Mouse (Mus musculus): ENCODE results near the gene Rasgrf1. TPM values are rescaled to one million over a fixed set of nuclear protein-coding genes. Genes with fewer than 3 reads are reported as not detected.

Gene Rasgrf1
- polyA plus RNA-seq, 1 experiment from 2014 or later, result 0.15 TPM

DNA sequence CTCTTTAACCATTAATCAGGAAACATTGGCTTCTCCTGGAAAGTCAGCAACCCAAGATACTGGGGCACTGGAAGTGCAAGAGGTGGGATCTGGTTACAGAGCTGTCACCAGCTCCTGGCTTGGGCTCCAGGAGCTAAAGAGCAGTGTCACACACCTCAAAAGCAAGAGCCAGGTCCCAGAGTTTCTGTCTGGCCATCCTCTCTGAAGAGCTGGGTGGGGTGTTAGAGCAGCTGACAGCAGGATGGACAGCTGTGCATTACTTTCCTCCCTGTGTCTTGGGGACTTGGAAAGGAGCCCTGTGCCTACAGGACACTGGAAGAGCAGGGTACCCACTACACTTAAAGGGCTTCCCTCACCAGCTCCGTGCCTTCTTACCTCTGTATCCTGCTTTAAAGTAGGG lies 72.5 kb downstream of the Rasgrf1 start:
- 89% methylated on average over 1 of the region's 1 CpGs for WGBS
- H3K27ac ChIP-seq (ENCODE audit: low read depth, low read length), result no peak overlapping the region

DNA sequence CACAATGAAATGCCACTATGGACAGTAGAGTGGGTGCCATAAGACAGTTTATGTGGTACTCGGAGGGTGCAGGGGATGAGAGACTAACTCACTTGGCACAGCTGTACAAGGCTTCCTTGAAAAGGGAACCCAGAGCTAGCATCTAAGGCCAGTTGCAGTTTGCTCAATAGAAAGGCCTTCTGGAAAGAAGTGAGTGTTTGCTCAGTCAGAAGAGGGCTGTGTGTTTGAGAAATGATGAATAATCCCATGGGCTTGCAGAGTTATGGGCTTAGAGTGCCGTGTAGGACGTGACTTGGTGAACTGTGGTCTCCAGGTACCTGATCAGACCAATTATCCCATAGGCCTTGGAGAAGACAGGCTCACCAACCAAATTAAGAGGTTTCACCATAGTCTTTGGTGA lies 78.3 kb downstream of the Rasgrf1 start:
- H3K9me3 ChIP-seq (ENCODE audit: control insufficient read depth, low read length), result no peaks in the 10 kb centered on the region
- no peak overlapping the region for H3K9ac ChIP-seq (ENCODE audit: low read depth, low read length)
- no peaks in the 10 kb centered on the region for H3K36me3 ChIP-seq (ENCODE audit: control insufficient read depth, insufficient read depth, low read length)
- ATAC-seq (ENCODE audit: low FRiP score) (no peak), DNase-seq (ENCODE audit: low spot score) (no peak)
- no peak overlapping the region for H3K4me2 ChIP-seq (replicated peaks; ENCODE audit: low read depth, low read length)
- no peak overlapping the region for H3K4me3 ChIP-seq (ENCODE audit: low read depth, low read length)
- WGBS, result 90% methylated on average over 3 of the region's 3 CpGs
- H3K27ac ChIP-seq (ENCODE audit: low read depth, low read length), result no peak overlapping the region
- no peaks in the 10 kb centered on the region for H3K4me1 ChIP-seq (replicated peaks; ENCODE audit: control insufficient read depth, insufficient read depth, low read length)
- H3K27me3 ChIP-seq (ENCODE audit: control insufficient read depth, insufficient read depth, low read length), result no peaks in the 10 kb centered on the region

More for the DNA sequence above, 72.5 kb downstream of the Rasgrf1 start:
- Histone ChIP-seq H3K27me3 (ENCODE audit: control insufficient read depth, insufficient read depth, low read length) (no peaks in the 10 kb centered on the region), H3K4me3 (ENCODE audit: low read depth, low read length) (no peak overlapping the region), H3K9ac (ENCODE audit: low read depth, low read length) (no peak overlapping the region), H3K4me1 (replicated peaks; ENCODE audit: control insufficient read depth, insufficient read depth, low read length) (no peaks in the 10 kb centered on the region), H3K4me2 (replicated peaks; ENCODE audit: low read depth, low read length) (no peak overlapping the region), H3K9me3 (ENCODE audit: control insufficient read depth, low read length) (no peaks in the 10 kb centered on the region), H3K36me3 (ENCODE audit: control insufficient read depth, insufficient read depth, low read length) (no peaks in the 10 kb centered on the region)
- DNase-seq (ENCODE audit: low spot score), result no peak
- no peak for ATAC-seq (ENCODE audit: low FRiP score)

DNA sequence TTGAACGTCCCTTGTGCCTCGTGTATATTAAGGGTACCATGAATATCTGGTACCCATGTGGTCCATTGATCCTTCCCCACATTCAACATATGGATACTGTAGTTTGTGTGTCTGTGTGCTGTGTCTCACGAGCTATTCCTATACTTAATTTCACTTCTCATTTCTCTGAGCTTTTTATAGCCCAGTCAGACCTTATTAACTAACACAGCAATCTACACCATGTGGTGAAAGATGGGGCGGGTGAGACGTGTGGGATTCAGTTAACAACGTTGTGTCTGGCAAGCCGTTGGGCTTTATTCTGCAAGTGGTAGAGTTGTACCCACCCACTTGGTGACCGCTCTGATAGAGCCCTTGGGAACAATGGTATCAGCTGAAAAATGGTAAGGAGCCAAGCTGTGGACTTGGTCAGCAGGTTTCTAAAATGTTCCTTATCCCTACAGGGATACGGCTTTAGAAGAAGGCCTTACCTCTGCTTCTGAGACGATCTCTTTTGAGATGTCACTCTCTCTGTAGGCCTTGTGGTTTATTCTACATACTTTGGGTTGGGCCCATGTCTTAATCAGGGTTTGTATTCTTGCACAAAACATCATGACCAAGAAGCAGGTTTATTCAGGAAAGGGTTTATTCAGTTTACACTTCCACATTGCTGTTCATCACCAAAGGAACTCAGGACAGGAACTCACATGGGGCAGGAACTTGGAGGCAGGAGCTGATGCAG lies 79.3 kb downstream of the Rasgrf1 start:
- Histone ChIP-seq H3K27ac (ENCODE audit: low read depth, low read length) (no peak overlapping the region), H3K4me1 (replicated peaks; ENCODE audit: control insufficient read depth, insufficient read depth, low read length) (no peaks in the 10 kb centered on the region), H3K4me3 (ENCODE audit: low read depth, low read length) (no peak overlapping the region), H3K9me3 (ENCODE audit: control insufficient read depth, low read length) (no peaks in the 10 kb centered on the region), H3K36me3 (ENCODE audit: control insufficient read depth, insufficient read depth, low read length) (no peaks in the 10 kb centered on the region), H3K9ac (ENCODE audit: low read depth, low read length) (no peak overlapping the region), H3K4me2 (replicated peaks; ENCODE audit: low read depth, low read length) (no peak overlapping the region), H3K27me3 (ENCODE audit: control insufficient read depth, insufficient read depth, low read length) (no peaks in the 10 kb centered on the region)
- DNase-seq (ENCODE audit: low spot score) (no peak), ATAC-seq (ENCODE audit: low FRiP score) (no peak)
- 89% methylated on average over 10 of the region's 10 CpGs for WGBS

DNA sequence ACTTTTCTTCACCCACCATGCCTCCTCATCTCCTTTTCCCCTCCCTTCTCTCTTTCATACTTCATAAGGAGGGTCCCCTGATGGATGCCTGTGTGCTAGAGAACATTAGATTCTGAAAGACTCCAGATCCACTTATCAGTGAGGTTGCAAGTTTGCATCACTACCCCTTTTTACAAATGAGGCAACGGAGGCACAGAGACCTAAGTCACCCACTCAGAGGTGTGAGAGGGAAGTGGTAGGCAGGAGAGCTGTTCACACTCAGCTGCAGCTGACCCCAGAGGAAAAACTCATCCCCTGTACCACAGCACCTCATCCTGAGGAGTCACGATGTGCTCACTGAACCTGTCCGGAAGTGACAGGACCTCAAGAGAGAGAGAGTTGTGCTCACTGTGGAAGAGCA lies 96.7 kb downstream of the Rasgrf1 start:
- 88% methylated on average over 3 of the region's 3 CpGs for WGBS
- H3K4me2 ChIP-seq (replicated peaks; ENCODE audit: low read depth, low read length), result no peak overlapping the region
- ATAC-seq (ENCODE audit: low FRiP score), result no peak
- H3K9me3 ChIP-seq (ENCODE audit: control insufficient read depth, low read length), result no peaks in the 10 kb centered on the region
- no peak overlapping the region for H3K4me3 ChIP-seq (ENCODE audit: low read depth, low read length)
- no peaks in the 10 kb centered on the region for H3K36me3 ChIP-seq (ENCODE audit: control insufficient read depth, insufficient read depth, low read length)
- H3K27ac ChIP-seq (ENCODE audit: low read depth, low read length), result no peak overlapping the region
- DNase-seq (ENCODE audit: low spot score), result no peak
- no peak overlapping the region for H3K9ac ChIP-seq (ENCODE audit: low read depth, low read length)
- H3K4me1 ChIP-seq (replicated peaks; ENCODE audit: control insufficient read depth, insufficient read depth, low read length), result no peaks in the 10 kb centered on the region
- H3K27me3 ChIP-seq (ENCODE audit: control insufficient read depth, insufficient read depth, low read length), result no peaks in the 10 kb centered on the region

GRCm38 (mm10) chr9:90007094-90007493 lies 97.4 kb downstream of the Rasgrf1 start:
- H3K36me3 ChIP-seq (ENCODE audit: control insufficient read depth, insufficient read depth, low read length), result no peaks in the 10 kb centered on the region
- no peak for DNase-seq (ENCODE audit: low spot score)
- H3K9ac ChIP-seq (ENCODE audit: low read depth, low read length), result no peak overlapping the region
- no peaks in the 10 kb centered on the region for H3K27me3 ChIP-seq (ENCODE audit: control insufficient read depth, insufficient read depth, low read length)
- 16% methylated on average over 2 of the region's 2 CpGs for WGBS
- ATAC-seq (ENCODE audit: low FRiP score), result no peak
- no peak overlapping the region for H3K27ac ChIP-seq (ENCODE audit: low read depth, low read length)
- no peak overlapping the region for H3K4me2 ChIP-seq (replicated peaks; ENCODE audit: low read depth, low read length)
- no peaks in the 10 kb centered on the region for H3K4me1 ChIP-seq (replicated peaks; ENCODE audit: control insufficient read depth, insufficient read depth, low read length)
- H3K9me3 ChIP-seq (ENCODE audit: control insufficient read depth, low read length), result no peaks in the 10 kb centered on the region
- no peak overlapping the region for H3K4me3 ChIP-seq (ENCODE audit: low read depth, low read length)

- ATAC-seq (ENCODE audit: low FRiP score), result no peak
- WGBS, result 90% methylated on average over 6 of the region's 6 CpGs
These were observed 98.4 kb downstream of the Rasgrf1 start for GRCm38 (mm10) chr9:90008138-90008537.

DNA sequence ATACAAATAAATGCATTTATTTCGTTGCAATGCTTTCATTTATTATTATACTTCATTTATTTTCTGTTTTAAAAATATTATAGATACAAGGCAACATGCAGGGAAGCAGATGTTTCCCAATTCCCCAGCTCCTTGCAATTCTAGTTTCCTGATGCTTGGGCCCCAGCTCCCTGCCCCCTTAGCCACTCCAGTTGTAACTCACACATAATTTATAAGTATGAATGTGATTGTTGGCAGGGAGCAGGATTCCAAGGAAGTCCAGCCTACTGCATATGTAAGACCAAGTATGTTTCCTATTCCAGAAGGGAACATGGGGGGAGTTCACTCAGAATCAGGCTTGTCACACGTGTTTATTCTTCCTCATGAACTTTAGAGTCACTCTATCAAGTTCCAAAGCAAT lies 102.1 kb downstream of the Rasgrf1 start:
- no peaks in the 10 kb centered on the region for H3K4me1 ChIP-seq (replicated peaks; ENCODE audit: control insufficient read depth, insufficient read depth, low read length)
- no peaks in the 10 kb centered on the region for H3K36me3 ChIP-seq (ENCODE audit: control insufficient read depth, insufficient read depth, low read length)
- H3K27ac ChIP-seq (ENCODE audit: low read depth, low read length), result no peak overlapping the region
- H3K9me3 ChIP-seq (ENCODE audit: control insufficient read depth, low read length), result no peaks in the 10 kb centered on the region
- H3K9ac ChIP-seq (ENCODE audit: low read depth, low read length), result no peak overlapping the region
- H3K27me3 ChIP-seq (ENCODE audit: control insufficient read depth, insufficient read depth, low read length), result no peaks in the 10 kb centered on the region
- DNase-seq (ENCODE audit: low spot score), result no peak
- H3K4me3 ChIP-seq (ENCODE audit: low read depth, low read length), result no peak overlapping the region
- 67% methylated on average over 2 of the region's 2 CpGs for WGBS
- no peak for ATAC-seq (ENCODE audit: low FRiP score)
- no peak overlapping the region for H3K4me2 ChIP-seq (replicated peaks; ENCODE audit: low read depth, low read length)

More at GRCm38 (mm10) chr9:90008138-90008537, 98.4 kb downstream of the Rasgrf1 start:
- H3K27ac ChIP-seq (ENCODE audit: low read depth, low read length), result no peak overlapping the region
- no peak for DNase-seq (ENCODE audit: low spot score)
- H3K4me3 ChIP-seq (ENCODE audit: low read depth, low read length), result no peak overlapping the region
- no peaks in the 10 kb centered on the region for H3K4me1 ChIP-seq (replicated peaks; ENCODE audit: control insufficient read depth, insufficient read depth, low read length)
- H3K36me3 ChIP-seq (ENCODE audit: control insufficient read depth, insufficient read depth, low read length), result no peaks in the 10 kb centered on the region
- H3K9ac ChIP-seq (ENCODE audit: low read depth, low read length), result no peak overlapping the region
- H3K27me3 ChIP-seq (ENCODE audit: control insufficient read depth, insufficient read depth, low read length), result no peaks in the 10 kb centered on the region
- no peak overlapping the region for H3K4me2 ChIP-seq (replicated peaks; ENCODE audit: low read depth, low read length)
- no peaks in the 10 kb centered on the region for H3K9me3 ChIP-seq (ENCODE audit: control insufficient read depth, low read length)

GRCm38 (mm10) chr9:90014649-90015048 lies 104.9 kb downstream of the Rasgrf1 start:
- no peaks in the 10 kb centered on the region for H3K9me3 ChIP-seq (ENCODE audit: control insufficient read depth, low read length)
- H3K4me1 ChIP-seq (replicated peaks; ENCODE audit: control insufficient read depth, insufficient read depth, low read length), result no peaks in the 10 kb centered on the region
- no peak overlapping the region for H3K9ac ChIP-seq (ENCODE audit: low read depth, low read length)
- no peak overlapping the region for H3K4me2 ChIP-seq (replicated peaks; ENCODE audit: low read depth, low read length)
- H3K4me3 ChIP-seq (ENCODE audit: low read depth, low read length), result no peak overlapping the region
- no peak for ATAC-seq (ENCODE audit: low FRiP score)
- no peaks in the 10 kb centered on the region for H3K27me3 ChIP-seq (ENCODE audit: control insufficient read depth, insufficient read depth, low read length)
- no peak for DNase-seq (ENCODE audit: low spot score)
- 92% methylated on average over 3 of the region's 3 CpGs for WGBS
- H3K27ac ChIP-seq (ENCODE audit: low read depth, low read length), result no peak overlapping the region
- H3K36me3 ChIP-seq (ENCODE audit: control insufficient read depth, insufficient read depth, low read length), result no peaks in the 10 kb centered on the region

DNA sequence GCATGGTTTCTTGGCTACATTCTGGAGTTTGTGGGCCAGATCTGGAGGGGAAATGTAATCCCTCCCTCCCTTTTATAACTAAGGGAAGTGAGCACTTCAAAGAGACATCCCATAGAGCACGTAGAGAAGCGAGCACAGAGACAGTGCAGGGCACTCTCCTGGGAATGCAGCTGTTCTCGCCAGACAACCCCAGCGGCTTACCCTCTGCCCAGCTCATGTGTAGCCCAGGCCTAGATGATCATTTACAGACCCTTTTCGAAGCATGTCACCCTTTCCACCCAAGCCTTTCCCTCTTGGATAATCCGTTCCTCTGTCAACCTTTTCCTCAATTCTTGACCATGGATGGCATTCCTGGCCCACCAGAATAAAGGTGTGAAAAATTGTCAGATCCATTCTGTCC lies 106.5 kb downstream of the Rasgrf1 start:
- no peaks in the 10 kb centered on the region for H3K36me3 ChIP-seq (ENCODE audit: control insufficient read depth, insufficient read depth, low read length)
- H3K4me2 ChIP-seq (replicated peaks; ENCODE audit: low read depth, low read length), result no peak overlapping the region
- no peaks in the 10 kb centered on the region for H3K9me3 ChIP-seq (ENCODE audit: control insufficient read depth, low read length)
- no peak overlapping the region for H3K9ac ChIP-seq (ENCODE audit: low read depth, low read length)
- H3K27me3 ChIP-seq (ENCODE audit: control insufficient read depth, insufficient read depth, low read length), result no peaks in the 10 kb centered on the region
- ATAC-seq (ENCODE audit: low FRiP score) (no peak), DNase-seq (ENCODE audit: low spot score) (no peak)
- no peak overlapping the region for H3K4me3 ChIP-seq (ENCODE audit: low read depth, low read length)
- H3K27ac ChIP-seq (ENCODE audit: low read depth, low read length), result no peak overlapping the region
- 75% methylated on average over 6 of the region's 6 CpGs for WGBS
- H3K4me1 ChIP-seq (replicated peaks; ENCODE audit: control insufficient read depth, insufficient read depth, low read length), result no peaks in the 10 kb centered on the region
